Mouse (Mus musculus) lung, adult 2 months (tissue): ENCODE measurements around the gene Hnrnpu.

Source experiments
- CTCF ChIP-seq: fragments of 200-500 bp; IDR thresholded peaks from 2 replicates; pipeline ENCODE4 v1.5.1; 2011; ENCODE audit warnings: mild to moderate bottlenecking, low read length, control low read depth; ENCODE audit not compliant: insufficient read depth
- POLR2A ChIP-seq: fragments of 200-500 bp; IDR thresholded peaks from 2 replicates; pipeline ENCODE4 v1.6.1; 2011; ENCODE audit warnings: low read depth, mild to moderate bottlenecking, control low read depth, low read length, borderline replicate concordance; ENCODE audit errors: extremely low read depth

DNA sequence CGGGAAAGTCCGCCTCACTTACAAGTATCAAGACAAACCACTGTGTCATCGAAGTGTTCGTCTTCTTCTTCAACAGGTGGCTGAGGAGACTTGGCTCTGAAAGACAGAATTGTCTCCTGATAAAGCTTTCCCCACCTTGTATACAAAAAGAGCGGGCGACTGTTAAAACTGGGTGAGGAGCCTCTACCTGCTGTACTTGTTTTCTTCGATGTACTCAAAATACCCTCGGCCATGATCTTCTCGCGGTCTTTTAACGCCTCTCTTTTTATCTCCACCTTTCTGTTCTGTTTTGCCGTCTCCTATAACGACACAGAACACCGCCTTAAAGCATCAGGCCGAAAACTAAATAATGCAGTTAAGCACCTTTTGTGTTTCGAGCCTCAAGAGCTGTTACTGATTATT is 1.7 kb downstream of the Hnrnpu start:
- TF ChIP-seq CTCF (no peak), POLR2A (no peak)
